Mouse (Mus musculus): ENCODE results near the gene Hsd17b2.

The Hsd17b2 gene

GRCm38 (mm10) chr8:117701859-117702258 lies at the start of gene Hsd17b2:
Hsd17b2 (plus strand) TSS chr8:117701904.
- peak; percentile 6 to 10 for DNase-seq

GRCm38 (mm10) chr8:117652318-117652717 lies 49.4 kb upstream of the Hsd17b2 start:
- DNase-seq: no peak

- no peak for DNase-seq
Observed at GRCm38 (mm10) chr8:117658990-117659389, 42.7 kb upstream of the Hsd17b2 start.

GRCm38 (mm10) chr8:117660358-117661031 lies 41.2 kb upstream of the Hsd17b2 start:
- no peak for DNase-seq

- no peak for DNase-seq
Observed at GRCm38 (mm10) chr8:117667349-117668124, 34.2 kb upstream of the Hsd17b2 start.

DNA sequence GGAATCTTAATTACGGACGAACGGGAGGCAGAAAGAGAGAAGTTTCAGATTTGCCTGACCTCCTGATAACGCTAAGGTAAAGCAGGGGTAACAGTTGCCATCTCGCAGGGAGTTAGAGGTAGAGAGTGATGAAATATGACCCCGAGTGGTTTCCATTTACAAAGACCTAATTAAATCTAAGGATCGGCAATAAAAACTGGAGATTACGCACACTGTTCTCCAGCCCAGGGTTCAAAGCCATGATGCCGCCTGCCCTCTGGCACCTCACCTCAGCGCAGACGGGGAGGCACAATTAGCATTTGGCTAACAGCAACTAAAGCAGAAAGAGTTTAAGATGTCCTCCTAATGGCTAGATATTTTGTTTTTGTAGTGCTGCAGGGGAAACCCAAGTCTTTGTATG lies 31.2 kb upstream of the Hsd17b2 start:
- DNase-seq: no peak

- DNase-seq: no peak
Observed at GRCm38 (mm10) chr8:117672558-117672957, 29.1 kb upstream of the Hsd17b2 start.

DNA sequence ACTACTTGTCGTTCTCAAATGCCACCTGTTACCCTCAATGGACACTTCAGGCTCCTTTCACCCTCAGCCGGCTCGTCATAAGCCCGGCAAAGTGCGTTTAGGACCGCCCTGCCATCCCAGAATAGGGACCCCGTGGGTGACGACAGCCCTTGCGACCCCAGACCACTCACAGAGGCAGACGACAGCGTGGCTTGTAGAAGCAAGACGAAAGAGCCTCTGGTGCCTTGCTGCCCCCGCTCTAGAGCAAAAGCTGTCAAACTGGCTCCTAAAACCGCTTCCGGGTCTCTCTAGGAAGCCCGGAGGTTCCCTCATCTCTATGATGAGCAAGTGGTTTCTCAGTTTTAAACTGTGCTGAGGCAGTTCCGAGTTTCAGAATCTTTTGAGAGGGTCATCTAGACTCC lies 28.3 kb upstream of the Hsd17b2 start, which contains the start of gene Sdr42e1:
TSS of gene Sdr42e1 (minus strand) at position 260 of the 401 bp plus-strand sequence.
- DNase-seq: peak; percentile 24 to 50

GRCm38 (mm10) chr8:117675171-117675570 lies 26.5 kb upstream of the Hsd17b2 start:
- no peak for DNase-seq

DNA sequence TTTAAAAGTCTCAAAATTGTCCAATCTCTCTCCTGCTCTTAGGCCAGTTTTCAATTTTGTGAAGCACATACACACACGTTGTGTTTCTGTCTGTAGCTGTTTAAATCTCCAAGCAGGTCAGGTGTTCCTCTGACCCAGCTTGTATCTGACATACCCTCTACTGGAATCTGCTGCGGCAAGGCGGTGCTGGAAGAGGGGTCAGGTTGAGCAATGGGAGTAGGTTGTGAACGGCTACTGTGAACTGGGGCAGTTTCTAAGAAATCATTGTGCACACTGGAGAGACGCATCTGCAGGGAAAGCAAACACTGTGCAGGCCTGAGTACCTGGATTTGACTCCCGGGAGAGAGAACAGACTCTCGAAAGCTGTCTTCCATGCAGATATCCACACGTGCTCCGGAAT lies 25.2 kb upstream of the Hsd17b2 start:
- DNase-seq: no peak

GRCm38 (mm10) chr8:117677011-117677410 lies 24.7 kb upstream of the Hsd17b2 start:
- no peak for DNase-seq

DNA sequence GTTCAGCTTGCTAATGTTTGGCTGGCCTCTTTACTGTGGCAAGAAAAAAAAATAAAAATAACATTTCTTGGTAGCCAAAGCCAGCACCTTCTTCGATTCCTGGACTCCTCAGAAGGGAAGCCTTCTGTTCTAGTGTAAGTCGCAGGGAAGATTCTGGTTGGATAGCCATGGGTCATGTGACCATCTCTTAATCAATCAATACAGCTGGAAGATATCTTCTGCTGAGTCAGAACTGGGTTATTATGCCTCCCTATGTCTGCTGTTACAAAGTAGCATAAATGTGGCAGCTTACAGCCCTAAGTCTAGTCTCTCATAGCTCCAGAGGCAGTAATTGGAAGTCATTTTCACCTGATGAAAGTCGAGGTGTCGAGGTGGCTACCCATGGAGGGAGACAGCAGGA lies 23.1 kb upstream of the Hsd17b2 start:
- no peak for DNase-seq

DNA sequence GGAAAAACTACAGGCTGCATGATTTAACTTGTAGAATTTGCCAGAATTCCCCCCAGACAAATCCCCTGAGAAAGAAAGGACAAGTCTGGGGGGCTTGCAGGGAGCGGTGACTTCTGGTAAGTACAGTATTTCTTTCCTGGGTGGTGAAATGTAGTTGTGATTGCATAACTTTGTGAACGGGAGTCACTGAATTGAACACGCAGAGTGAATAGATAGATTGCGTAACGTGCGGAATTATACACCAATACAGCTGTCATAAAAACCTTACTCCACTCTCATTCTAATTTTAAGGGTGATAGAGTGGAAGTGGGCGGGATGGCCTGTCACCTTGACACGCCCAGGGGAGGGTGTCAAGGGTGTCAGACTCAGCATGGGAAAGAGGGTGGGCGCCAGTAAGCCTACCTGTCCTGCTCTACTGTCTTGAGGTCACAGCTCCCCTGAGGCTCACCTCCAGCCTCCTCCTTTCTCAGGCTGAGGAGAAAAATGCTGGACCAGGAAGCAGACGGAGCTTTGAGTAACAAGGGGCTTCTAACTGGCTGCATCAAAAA lies 17.7 kb upstream of the Hsd17b2 start:
- DNase-seq: no peak

DNA sequence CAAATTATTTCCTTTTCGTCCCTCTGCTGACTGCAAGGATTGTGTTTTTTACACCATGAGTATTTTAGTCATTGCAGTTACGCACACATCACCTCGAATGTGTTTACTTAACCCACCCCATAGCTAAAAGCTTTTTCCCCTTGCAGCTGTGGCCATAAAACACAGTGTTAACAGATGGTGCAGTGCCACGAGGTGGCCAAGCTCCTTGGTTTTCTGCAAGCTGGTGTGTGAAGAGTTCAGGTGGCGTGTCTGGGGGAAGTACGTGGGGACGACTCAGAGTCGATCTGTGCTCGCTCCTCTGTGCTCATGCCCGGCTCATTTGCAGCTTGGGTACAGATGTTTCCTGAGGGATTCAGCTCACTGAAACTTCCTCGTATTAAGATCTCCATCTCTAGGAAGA lies 17.2 kb upstream of the Hsd17b2 start:
- DNase-seq: no peak

DNA sequence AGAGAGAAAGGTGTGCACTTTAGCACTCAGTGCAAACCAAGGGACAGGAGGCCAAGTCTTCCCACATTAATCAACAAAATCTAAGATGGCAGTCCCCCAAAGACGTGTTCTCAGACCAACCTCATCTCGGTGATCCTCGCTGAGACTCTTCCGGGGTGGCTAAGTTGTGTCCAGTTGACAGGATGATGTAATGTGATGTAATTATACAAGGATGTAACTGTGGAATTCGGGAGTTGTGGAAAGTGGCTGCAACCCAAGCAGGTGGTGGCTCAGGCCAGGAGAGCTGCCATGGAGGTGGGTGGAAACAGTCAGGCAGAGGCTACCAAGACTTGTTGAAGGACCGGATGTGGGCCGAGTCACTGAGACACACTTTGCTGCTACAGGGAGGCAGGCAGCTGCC lies 13.8 kb upstream of the Hsd17b2 start:
- DNase-seq: no peak

- no peak for DNase-seq
Observed at GRCm38 (mm10) chr8:117692131-117692530, 9.6 kb upstream of the Hsd17b2 start.

GRCm38 (mm10) chr8:117695636-117696035 lies 6.1 kb upstream of the Hsd17b2 start:
- no peak for DNase-seq

DNA sequence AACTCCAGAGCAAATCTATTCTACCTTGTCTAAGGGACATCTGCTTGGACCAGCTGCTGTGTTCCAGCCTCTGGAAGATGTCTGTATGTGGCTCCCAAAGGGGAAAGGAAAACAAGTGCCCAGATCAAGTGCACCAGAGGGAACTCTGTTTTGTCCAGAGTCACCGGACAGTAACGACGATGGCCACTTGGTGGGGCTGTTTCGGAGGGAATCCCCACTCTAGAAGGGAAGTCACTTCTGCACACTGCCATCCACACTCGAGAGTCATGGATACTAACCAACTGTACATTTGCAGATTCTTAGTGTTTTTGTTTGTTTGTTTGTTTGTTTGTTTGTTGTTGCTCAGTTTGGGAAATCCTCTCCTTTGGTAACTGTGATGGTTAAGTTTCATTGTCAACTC lies 4.5 kb upstream of the Hsd17b2 start:
- DNase-seq: no peak

- DNase-seq: no peak
Observed at GRCm38 (mm10) chr8:117700699-117701098, 1.0 kb upstream of the Hsd17b2 start.

GRCm38 (mm10) chr8:117701246-117701645 lies 458 bp upstream of the Hsd17b2 start:
- no peak for DNase-seq

DNA sequence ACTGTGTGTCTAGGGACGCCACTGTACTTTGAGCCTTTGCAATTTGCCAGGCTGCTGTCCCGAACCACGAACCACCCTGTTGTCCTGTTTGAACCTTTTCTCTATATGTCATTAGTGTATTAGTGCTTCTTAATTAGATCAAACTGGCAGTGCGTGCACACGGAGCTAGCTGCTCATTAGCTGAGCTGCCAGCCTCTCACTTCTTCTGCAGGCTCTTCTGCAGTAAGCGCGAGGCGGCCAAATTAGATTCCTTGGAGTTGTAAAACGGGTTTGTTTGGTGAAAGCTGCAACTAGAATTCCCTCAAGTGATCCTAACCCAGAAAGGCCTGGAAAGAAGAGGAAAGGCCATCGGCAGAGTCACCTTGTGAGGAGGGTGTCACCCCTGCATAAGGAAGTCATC lies 997 bp downstream of the Hsd17b2 start:
- no peak for DNase-seq

GRCm38 (mm10) chr8:117706141-117706540 lies 4.4 kb downstream of the Hsd17b2 start:
- DNase-seq: no peak

DNA sequence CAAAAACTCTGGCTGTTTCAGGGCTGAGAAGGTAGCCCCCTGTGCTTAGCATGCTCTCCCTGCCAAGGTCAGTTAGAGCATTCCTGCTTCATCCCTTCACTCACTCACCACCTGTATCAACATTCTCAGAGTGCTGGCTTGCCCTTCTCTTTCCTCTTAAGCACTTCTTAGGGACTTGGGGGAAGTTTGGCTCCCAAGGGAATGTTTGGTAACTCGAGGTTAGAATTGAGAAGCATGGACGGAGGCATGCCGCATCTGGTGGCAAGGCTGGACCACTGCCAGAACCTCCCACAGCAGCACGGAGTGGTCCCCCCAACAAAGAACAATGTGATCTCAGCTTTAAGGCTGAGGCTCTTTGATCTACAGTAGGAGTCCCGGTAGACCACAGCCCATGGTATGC lies 10.5 kb downstream of the Hsd17b2 start:
- DNase-seq: no peak

DNA sequence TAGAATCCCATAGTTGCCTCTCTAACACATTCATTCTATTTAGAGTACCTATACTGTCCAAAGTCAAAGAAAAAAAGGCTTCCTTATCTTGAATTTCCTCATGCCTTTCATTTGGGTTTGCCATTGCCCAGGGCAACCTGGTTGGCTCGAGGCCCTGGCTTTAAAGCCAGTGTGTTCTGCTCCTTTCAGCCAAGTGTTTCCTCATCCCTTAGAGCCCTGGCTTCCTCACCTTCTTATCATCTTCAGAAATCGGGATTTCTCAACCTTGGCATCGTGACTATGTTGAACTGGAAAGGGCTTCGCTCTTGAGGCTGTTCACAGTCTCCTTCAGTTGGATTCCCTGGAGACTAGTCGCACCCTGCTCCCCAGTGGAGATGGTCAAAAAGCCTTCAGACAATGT lies 12.9 kb downstream of the Hsd17b2 start:
- DNase-seq: no peak

Data from spleen, adult 18-20 months (tissue).